Mouse (Mus musculus) heart, embryonic 16.5 days (tissue): ENCODE measurements around the gene Trim63. TPM values are rescaled to one million over a fixed set of nuclear protein-coding genes. Genes with fewer than 3 reads are reported as not detected.
"Not testable (repeated sequence)": the region's sequence is repeated elsewhere in the genome, so short reads cannot be mapped to it uniquely, and the experiment has no call there.

Experiments used
- ATAC-seq: fragments of 200-750 bp; cut with Nextera tagmentation; replicated peaks from 2 replicates; pipeline ENCODE4 v1.8.0; 2017; ENCODE audit warnings: moderate number of reproducible peaks; ENCODE audit not compliant: insufficient read depth, low FRiP score; ENCODE audit errors: extremely low read depth
- H3K27ac ChIP-seq: fragments of 300-500 bp; sonication (generic); 2 replicates; pipeline ENCODE4 v1.5.1; 2014; ENCODE audit warnings: mild to moderate bottlenecking, low read length, control low read depth, moderate library complexity
- H3K27me3 ChIP-seq: fragments of 300-500 bp; sonication (generic); 2 replicates; pipeline ENCODE4 v1.6.1; 2014; ENCODE audit warnings: low read length, mixed read lengths; ENCODE audit not compliant: control insufficient read depth, insufficient read depth
- H3K36me3 ChIP-seq: fragments of 300-500 bp; sonication (generic); 2 replicates; pipeline ENCODE4 v1.6.1; 2014; ENCODE audit not compliant: control insufficient read depth, insufficient read depth
- H3K4me1 ChIP-seq: fragments of 300-500 bp; sonication (generic); 2 replicates; pipeline ENCODE4 v1.6.1; 2014; ENCODE audit warnings: low read length, mixed read lengths; ENCODE audit not compliant: control insufficient read depth, insufficient read depth
- H3K4me2 ChIP-seq: fragments of 300-500 bp; sonication (generic); 2 replicates; pipeline ENCODE4 v1.6.1; 2014; ENCODE audit warnings: low read depth, mild to moderate bottlenecking, control low read depth, low read length
- H3K4me3 ChIP-seq: fragments of 300-500 bp; sonication (generic); 2 replicates; pipeline ENCODE4 v1.5.1; 2014; ENCODE audit warnings: mild to moderate bottlenecking, control low read depth, low read length
- H3K9ac ChIP-seq: fragments of 300-500 bp; sonication (generic); 2 replicates; pipeline ENCODE4 v1.6.1; 2014; ENCODE audit warnings: low read length, control low read depth
- H3K9me3 ChIP-seq: fragments of 300-500 bp; sonication (generic); replicated peaks from 2 replicates; pipeline ENCODE4 v1.6.1; 2016; ENCODE audit warnings: low read length; ENCODE audit not compliant: control insufficient read depth
- WGBS: fragments of 180-500 bp; shearing (Covaris S2); extraction: QIAGEN DNeasy Blood & Tissue Kit; methylation state at CpG from one replicate; pipeline ENCODE4 v1.1.7; 2014; 5-methylcytosine and 5-hydroxymethylcytosine counted together
- polyA plus RNA-seq: library from polyadenylated mRNA; unstranded; fragments of >200 nt; fragmentation: Nextera tagmentation; extraction: Ambion mirVana; gene quantifications from 2 replicates; pipeline ENCODE4 v1.2.1, GENCODE M21; 2015

Trim63 gene
- polyA plus RNA-seq, 1 experiment from 2014 or later: 175 TPM

DNA sequence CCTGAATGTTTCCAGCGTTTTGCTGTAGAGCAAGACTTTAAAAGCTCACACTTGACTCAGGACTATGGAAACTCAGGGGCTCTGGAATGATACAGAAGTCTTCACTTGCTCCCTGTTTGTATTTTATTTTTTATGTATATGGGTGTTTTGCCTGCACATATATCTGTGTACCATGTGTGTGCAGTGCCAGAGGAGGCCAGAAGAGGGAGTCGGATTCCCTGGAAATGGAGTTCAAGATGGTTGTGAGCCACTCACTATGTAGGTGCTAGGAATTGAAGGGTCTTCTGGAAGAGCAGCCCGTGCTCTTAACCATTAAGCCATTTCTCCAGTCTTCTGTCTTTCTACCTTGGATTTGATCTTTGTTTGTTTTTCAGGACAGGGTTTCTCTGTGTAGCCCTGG is 6.6 kb downstream of the Trim63 start:
- WGBS: 52% methylated on average over 3 of the region's 3 CpGs
- Histone ChIP-seq H3K4me3 (no peak overlapping the region), H3K36me3 (peaks cover 49% of the 10 kb centered on the region), H3K4me1 (peaks cover 31% of the 10 kb centered on the region), H3K9me3 (no peaks in the 10 kb centered on the region), H3K4me2 (no peak overlapping the region), H3K27me3 (no peaks in the 10 kb centered on the region), H3K9ac (no peak overlapping the region), H3K27ac (no peak overlapping the region)
- no peak for ATAC-seq

DNA sequence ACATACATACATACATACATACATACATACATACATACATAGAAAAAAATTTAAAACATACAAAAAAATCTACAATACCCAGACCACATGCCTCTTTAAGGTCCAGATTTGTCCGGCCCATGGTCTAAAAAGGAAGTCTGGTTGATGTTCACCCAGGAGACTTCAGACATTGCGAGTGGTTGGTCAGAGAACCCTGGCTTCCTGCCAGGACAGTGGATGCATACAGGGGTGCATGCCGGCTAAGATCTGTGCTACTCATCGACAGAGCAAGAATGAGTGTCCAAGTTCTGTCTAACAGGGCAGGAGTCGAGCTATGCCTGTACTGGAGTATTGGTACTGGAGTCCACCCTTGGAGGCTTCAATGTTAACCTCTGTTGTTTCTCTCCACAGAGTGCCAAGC is 9.7 kb downstream of the Trim63 start:
- ATAC-seq: no peak
- no peak overlapping the region for H3K9ac ChIP-seq
- H3K4me3 ChIP-seq: no peak overlapping the region
- no peak overlapping the region for H3K4me2 ChIP-seq
- no peak overlapping the region for H3K27ac ChIP-seq
- H3K27me3 ChIP-seq: no peaks in the 10 kb centered on the region
- peaks cover 48% of the 10 kb centered on the region for H3K36me3 ChIP-seq
- peaks cover 13% of the 10 kb centered on the region for H3K4me1 ChIP-seq
- WGBS: 31% methylated on average over 5 of the region's 5 CpGs
- H3K9me3 ChIP-seq: no peaks in the 10 kb centered on the region

DNA sequence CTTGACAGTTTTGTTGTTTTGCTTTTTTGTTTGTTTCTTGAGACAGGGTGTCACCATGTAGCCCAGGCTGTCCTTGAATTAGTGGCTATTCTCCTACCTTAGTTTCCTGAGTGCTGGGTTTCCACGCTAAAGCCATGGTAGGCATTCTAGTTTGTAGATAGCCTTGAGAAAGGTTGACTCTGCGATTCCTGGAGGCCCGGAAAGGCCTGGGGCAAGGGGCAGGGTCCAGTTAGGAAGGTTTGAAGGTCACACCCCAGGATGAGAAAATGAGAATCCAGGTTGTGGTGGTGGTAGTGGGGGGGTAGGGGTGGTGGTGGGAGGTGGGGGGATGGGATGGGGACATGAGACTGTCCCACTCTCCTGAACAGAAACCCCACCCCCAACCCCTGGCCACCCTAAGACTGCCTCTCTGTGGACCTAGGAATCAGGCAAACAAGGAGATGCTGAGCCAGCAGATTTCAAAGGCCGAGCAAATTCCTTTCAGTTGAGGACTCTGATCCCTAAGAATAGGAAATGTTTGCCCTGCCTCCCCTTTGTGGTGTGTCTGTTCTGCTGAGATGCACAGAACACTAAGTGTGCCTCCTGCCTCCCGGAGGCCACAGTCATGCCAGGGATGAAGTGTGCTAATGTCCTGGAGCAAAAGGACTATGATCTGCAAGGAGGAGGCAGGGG is 12.1 kb downstream of the Trim63 start:
- H3K36me3 ChIP-seq: peaks cover 36% of the 10 kb centered on the region
- 55% methylated on average over 5 of the region's 5 CpGs for WGBS
- no peaks in the 10 kb centered on the region for H3K27me3 ChIP-seq
- H3K9me3 ChIP-seq: no peaks in the 10 kb centered on the region
- H3K4me1 ChIP-seq: peaks cover 8% of the 10 kb centered on the region
- no peak overlapping the region for H3K4me3 ChIP-seq
- ATAC-seq: no peak
- H3K27ac ChIP-seq: no peak overlapping the region
- no peak overlapping the region for H3K4me2 ChIP-seq
- no peak overlapping the region for H3K9ac ChIP-seq

DNA sequence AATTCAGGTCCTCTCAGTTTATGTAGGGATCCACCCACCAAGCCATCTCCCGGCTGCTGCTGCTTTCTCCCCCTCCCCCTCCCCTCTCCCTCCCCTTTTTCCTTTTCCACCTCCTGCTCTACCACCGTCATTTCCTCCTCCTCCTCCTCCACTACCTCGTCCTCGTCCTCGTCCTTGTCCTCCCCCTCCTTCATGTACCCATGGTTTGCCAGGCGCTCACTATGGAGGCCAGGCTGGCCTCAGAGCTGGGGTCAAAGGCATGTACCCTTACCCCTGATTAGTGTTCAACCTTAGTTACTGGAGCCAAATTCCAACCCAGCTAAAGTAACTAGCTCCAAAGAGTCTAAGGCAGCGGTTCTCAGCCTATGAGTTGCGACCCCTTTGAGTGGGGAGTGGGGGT is 13.2 kb downstream of the Trim63 start:
- H3K4me1 ChIP-seq: peaks cover 8% of the 10 kb centered on the region
- 56% methylated on average over 8 of the region's 8 CpGs for WGBS
- H3K4me2 ChIP-seq: no peak overlapping the region
- no peak for ATAC-seq
- H3K27ac ChIP-seq: no peak overlapping the region
- H3K9me3 ChIP-seq: no peaks in the 10 kb centered on the region
- H3K4me3 ChIP-seq: no peak overlapping the region
- no peak overlapping the region for H3K9ac ChIP-seq
- H3K36me3 ChIP-seq: peaks cover 28% of the 10 kb centered on the region
- no peaks in the 10 kb centered on the region for H3K27me3 ChIP-seq

GRCm38 (mm10) chr4:134328832-134329231 is 13.9 kb downstream of the Trim63 start:
- Histone ChIP-seq H3K4me2 (no peak overlapping the region), H3K9me3 (no peaks in the 10 kb centered on the region), H3K4me3 (no peak overlapping the region), H3K36me3 (peaks cover 28% of the 10 kb centered on the region), H3K4me1 (peaks cover 8% of the 10 kb centered on the region), H3K27ac (no peak overlapping the region), H3K9ac (no peak overlapping the region), H3K27me3 (no peaks in the 10 kb centered on the region)
- no peak for ATAC-seq
- WGBS: 68% methylated on average over 8 of the region's 8 CpGs

DNA sequence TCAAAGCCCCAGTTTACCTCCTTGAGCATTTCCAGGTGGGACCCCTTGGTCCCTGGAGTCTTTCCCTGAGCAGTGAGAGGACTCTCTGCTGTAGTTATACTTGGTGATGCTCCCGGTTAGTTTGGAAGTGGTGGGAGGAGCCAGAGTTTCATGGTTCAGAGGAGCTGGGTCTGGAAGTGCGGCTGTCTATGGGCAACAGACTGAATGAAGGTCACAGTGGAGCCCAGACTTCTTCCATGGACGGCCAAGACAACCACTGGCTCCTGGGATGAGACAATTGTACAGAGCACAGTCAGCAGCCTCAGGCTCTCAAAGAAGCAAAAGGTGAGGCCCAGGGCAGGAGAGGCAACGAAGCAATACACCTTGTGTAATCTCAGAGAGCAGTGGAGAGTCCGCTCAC is 15.4 kb downstream of the Trim63 start:
- no peaks in the 10 kb centered on the region for H3K27me3 ChIP-seq
- no peak overlapping the region for H3K4me2 ChIP-seq
- no peak overlapping the region for H3K4me3 ChIP-seq
- H3K36me3 ChIP-seq: peaks cover 17% of the 10 kb centered on the region
- H3K27ac ChIP-seq: 0 out of 2 replicates have a peak overlapping the region, but pooled peaks have one; percentile 36
- ATAC-seq: no peak
- no peaks in the 10 kb centered on the region for H3K9me3 ChIP-seq
- H3K9ac ChIP-seq: no peak overlapping the region
- 60% methylated on average over 5 of the region's 5 CpGs for WGBS
- peaks cover 2% of the 10 kb centered on the region; the same call in 1 of the 2 replicates for H3K4me1 ChIP-seq

DNA sequence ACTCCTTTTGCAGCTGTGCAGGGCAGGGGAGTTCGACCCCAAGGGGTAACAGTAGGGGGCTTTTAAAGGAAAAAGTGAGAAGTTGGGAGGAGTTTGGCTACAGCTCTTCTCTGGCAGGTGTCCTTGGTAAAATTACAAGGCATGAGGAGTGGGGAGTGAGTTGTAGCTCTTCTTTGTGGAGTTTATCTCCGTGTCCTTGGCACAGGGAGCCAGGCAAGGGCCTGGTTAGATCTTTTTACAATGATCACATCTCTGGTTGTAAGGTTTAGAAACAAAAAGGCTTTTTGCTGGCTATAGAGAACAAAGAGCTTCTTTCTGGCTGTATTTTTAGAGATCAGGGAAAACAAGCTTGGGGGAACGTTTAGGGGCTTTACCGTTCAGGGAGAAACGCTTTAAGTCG is 26.3 kb downstream of the Trim63 start:
- H3K4me1 ChIP-seq, H3K36me3 ChIP-seq, H3K9me3 ChIP-seq, H3K27ac ChIP-seq, ATAC-seq, H3K4me2 ChIP-seq, H3K4me3 ChIP-seq, H3K9ac ChIP-seq: not testable (repeated sequence)
- WGBS: 76% methylated on average over 6 of the region's 6 CpGs
- peaks cover 36% of the 10 kb centered on the region for H3K27me3 ChIP-seq

DNA sequence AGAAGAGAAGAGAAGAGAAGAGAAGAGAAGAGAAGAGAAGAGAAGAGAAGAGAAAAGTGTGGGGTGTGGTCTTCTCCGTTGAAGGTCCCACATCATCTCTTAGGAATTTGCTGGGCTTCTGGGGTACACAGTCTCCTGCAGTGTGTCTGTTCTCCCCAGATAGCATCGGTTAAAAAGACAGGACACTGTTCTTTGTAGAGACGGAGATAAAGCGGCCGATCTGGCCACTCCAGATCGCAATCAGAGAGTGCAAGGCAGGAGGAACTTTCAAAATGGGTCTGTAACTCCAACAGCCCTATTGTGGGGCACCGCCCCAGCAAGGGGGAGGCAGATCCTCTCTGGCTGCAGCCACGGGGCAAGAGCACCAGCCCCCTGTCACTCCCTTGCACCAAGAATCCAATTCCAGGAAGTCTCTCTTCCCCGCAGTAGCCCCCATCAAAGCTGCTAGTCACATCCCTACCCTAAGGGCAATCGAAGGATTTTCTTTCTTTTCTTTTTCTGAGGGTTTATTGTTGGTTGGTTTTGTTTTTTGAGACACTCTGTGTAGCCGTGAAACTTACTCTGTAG is 27.4 kb downstream of the Trim63 start:
- peaks cover 9% of the 10 kb centered on the region for H3K4me1 ChIP-seq
- WGBS: 24% methylated on average over 11 of the region's 11 CpGs
- no peak for ATAC-seq
- H3K4me2 ChIP-seq: no peak overlapping the region
- H3K9ac ChIP-seq: no peak overlapping the region
- peaks cover 3% of the 10 kb centered on the region; the same call in 1 of the 2 replicates for H3K9me3 ChIP-seq
- no peak overlapping the region for H3K27ac ChIP-seq
- peaks cover 36% of the 10 kb centered on the region for H3K27me3 ChIP-seq
- no peaks in the 10 kb centered on the region for H3K36me3 ChIP-seq
- peak overlapping the region; percentile 37; the same call in 1 of the 2 replicates for H3K4me3 ChIP-seq
